Mouse (Mus musculus) stomach, postnatal 0 days (tissue): ENCODE data around the gene Ccdc9b. TPM values are rescaled to one million over a fixed set of nuclear protein-coding genes. Genes with fewer than 3 reads are reported as not detected.

Source experiments
- ATAC-seq: fragments of 200-750 bp; cut with Nextera tagmentation; 2 replicates; pipeline ENCODE4 v1.8.0; 2017; ENCODE audit not compliant: low FRiP score, low TSS enrichment
- DNase-seq: peaks from one replicate; pipeline ENCODE4 v3.0.0-alpha.2; 2016; ENCODE audit warnings: low spot score
- H3K27ac ChIP-seq: fragments of 300-500 bp; sonication (generic); replicated peaks from 2 replicates; pipeline ENCODE4 v1.5.1; 2014; ENCODE audit warnings: mild to moderate bottlenecking, control low read depth
- H3K27me3 ChIP-seq: fragments of 300-500 bp; sonication (generic); 2 replicates; pipeline ENCODE4 v1.6.1; 2014; ENCODE audit warnings: low read length; ENCODE audit not compliant: control insufficient read depth, insufficient read depth
- H3K36me3 ChIP-seq: fragments of 300-500 bp; sonication (generic); 2 replicates; pipeline ENCODE4 v1.6.1; 2014; ENCODE audit warnings: low read length, mixed read lengths; ENCODE audit not compliant: control insufficient read depth, insufficient read depth
- H3K4me1 ChIP-seq: fragments of 300-500 bp; sonication (generic); replicated peaks from 2 replicates; pipeline ENCODE4 v1.6.1; 2014; ENCODE audit warnings: antibody characterized with exemption; ENCODE audit not compliant: control insufficient read depth, insufficient read depth
- H3K4me2 ChIP-seq: fragments of 300-500 bp; sonication (generic); replicated peaks from 2 replicates; pipeline ENCODE4 v1.6.1; 2014; ENCODE audit warnings: low read depth, mild to moderate bottlenecking, control low read depth, moderate library complexity
- H3K4me3 ChIP-seq: fragments of 300-500 bp; sonication (generic); 2 replicates; pipeline ENCODE4 v1.5.1; 2014; ENCODE audit warnings: low read depth, low read length, control low read depth
- H3K9ac ChIP-seq: fragments of 300-500 bp; sonication (generic); 2 replicates; pipeline ENCODE4 v1.6.1; 2014; ENCODE audit warnings: mild to moderate bottlenecking, low read length, control low read depth, mixed read lengths
- H3K9me3 ChIP-seq: fragments of 300-500 bp; sonication (generic); 2 replicates; pipeline ENCODE4 v1.6.1; 2016; ENCODE audit warnings: low read length; ENCODE audit not compliant: control insufficient read depth
- CTCF ChIP-seq: IDR thresholded peaks from 2 replicates; pipeline ENCODE4 v1.5.1; 2016; ENCODE audit warnings: antibody characterized with exemption, low read depth, mild to moderate bottlenecking, moderate library complexity
- EP300 ChIP-seq: optimal IDR thresholded peaks from 2 replicates; pipeline ENCODE3; 2016; ENCODE audit warnings: antibody characterized with exemption
- WGBS: fragments of 180-500 bp; shearing (Covaris S2); extraction: QIAGEN DNeasy Blood & Tissue Kit; methylation state at CpG from one replicate; pipeline ENCODE4 v1.1.7; 2014; 5-methylcytosine and 5-hydroxymethylcytosine counted together
- polyA plus RNA-seq: library from polyadenylated mRNA; unstranded; fragments of >200 nt; fragmentation: Nextera tagmentation; extraction: Ambion mirVana; gene quantifications from 2 replicates; pipeline ENCODE4 v1.2.1, GENCODE M21; 2015

Gene Ccdc9b
- polyA plus RNA-seq, 1 experiment from 2014 or later = 2.9 TPM

GRCm38 (mm10) chr2:118759828-118760227, 2.6 kb downstream of the Ccdc9b start:
- no peak overlapping the region for H3K4me2 ChIP-seq

GRCm38 (mm10) chr2:118756103-118756502, 6.4 kb downstream of the Ccdc9b start:
- TF ChIP-seq EP300 (no peak), CTCF (no peak)
- DNase-seq (no peak), ATAC-seq (no peak)
- H3K4me1 ChIP-seq = peaks cover under 1% of the 10 kb centered on the region
- peaks cover 3% of the 10 kb centered on the region; the same call in 1 of the 2 replicates for H3K36me3 ChIP-seq
- no peaks in the 10 kb centered on the region for H3K27me3 ChIP-seq
- H3K9ac ChIP-seq = no peak overlapping the region
- no peak overlapping the region for H3K27ac ChIP-seq
- no peak overlapping the region for H3K4me3 ChIP-seq
- 60% methylated on average over 4 of the region's 4 CpGs for WGBS
- no peak overlapping the region for H3K4me2 ChIP-seq
- H3K9me3 ChIP-seq = no peaks in the 10 kb centered on the region

More at GRCm38 (mm10) chr2:118759828-118760227, 2.6 kb downstream of the Ccdc9b start:
- WGBS = 18% methylated on average over 8 of the region's 8 CpGs
- H3K9ac ChIP-seq = no peak overlapping the region
- peak; percentile 55 for ATAC-seq
- H3K9me3 ChIP-seq = no peaks in the 10 kb centered on the region
- no peak overlapping the region for H3K4me3 ChIP-seq
- peak; percentile 81 for DNase-seq
- TF ChIP-seq EP300 (no peak), CTCF (peak; percentile 81)
- no peaks in the 10 kb centered on the region for H3K27me3 ChIP-seq
- H3K36me3 ChIP-seq = peaks cover 3% of the 10 kb centered on the region; the same call in 1 of the 2 replicates
- no peak overlapping the region for H3K27ac ChIP-seq
- H3K4me1 ChIP-seq = peaks cover 16% of the 10 kb centered on the region

- Histone ChIP-seq H3K27me3 (no peaks in the 10 kb centered on the region), H3K9ac (no peak overlapping the region), H3K4me2 (no peak overlapping the region), H3K4me3 (no peak overlapping the region), H3K4me1 (no peaks in the 10 kb centered on the region; the same call in none of the 2 replicates), H3K27ac (no peak overlapping the region), H3K9me3 (no peaks in the 10 kb centered on the region), H3K36me3 (peaks cover 3% of the 10 kb centered on the region; the same call in 1 of the 2 replicates)
- WGBS = 73% methylated on average over 6 of the region's 6 CpGs
- ATAC-seq = no peak
- TF ChIP-seq EP300 (no peak), CTCF (no peak)
- DNase-seq = no peak
These were observed 7.1 kb downstream of the Ccdc9b start for GRCm38 (mm10) chr2:118755407-118755806.

- H3K36me3 ChIP-seq = peaks cover 3% of the 10 kb centered on the region; the same call in 1 of the 2 replicates
- H3K4me1 ChIP-seq = no peaks in the 10 kb centered on the region; the same call in none of the 2 replicates
- WGBS = 82% methylated on average over 5 of the region's 5 CpGs
- TF ChIP-seq CTCF = no peak
- TF ChIP-seq EP300 = no peak
- no peak overlapping the region for H3K9ac ChIP-seq
- ATAC-seq (no peak), DNase-seq (no peak)
- H3K9me3 ChIP-seq = no peaks in the 10 kb centered on the region
- H3K27ac ChIP-seq = no peak overlapping the region
- H3K27me3 ChIP-seq = no peaks in the 10 kb centered on the region
- no peak overlapping the region for H3K4me3 ChIP-seq
- H3K4me2 ChIP-seq = no peak overlapping the region
These were observed 8.3 kb downstream of the Ccdc9b start for GRCm38 (mm10) chr2:118754143-118754542.

GRCm38 (mm10) chr2:118752792-118753108, 9.7 kb downstream of the Ccdc9b start:
- ATAC-seq (no peak), DNase-seq (no peak)
- Histone ChIP-seq H3K27me3 (no peaks in the 10 kb centered on the region), H3K4me3 (no peak overlapping the region), H3K4me1 (no peaks in the 10 kb centered on the region), H3K36me3 (0 out of 2 replicates have a peak, but pooled peaks cover 2% of the 10 kb centered on the region), H3K27ac (peak overlapping the region; percentile 78), H3K4me2 (no peak overlapping the region), H3K9ac (no peak overlapping the region), H3K9me3 (no peaks in the 10 kb centered on the region)
- WGBS = 77% methylated on average over 4 of the region's 4 CpGs
- TF ChIP-seq EP300 = no peak
- TF ChIP-seq CTCF = no peak

- H3K4me3 ChIP-seq = no peak overlapping the region
- WGBS = 51% methylated on average over 16 of the region's 16 CpGs
- TF ChIP-seq EP300 (peak; percentile 67), CTCF (no peak)
- H3K27ac ChIP-seq = peak overlapping the region; percentile 78
- ATAC-seq (peak; percentile 43; the same call in 1 of the 2 replicates), DNase-seq (no peak)
- peak overlapping the region; percentile 19; the same call in 1 of the 2 replicates for H3K9ac ChIP-seq
- H3K4me2 ChIP-seq = no peak overlapping the region
- no peaks in the 10 kb centered on the region for H3K9me3 ChIP-seq
- 0 out of 2 replicates have a peak, but pooled peaks cover 2% of the 10 kb centered on the region for H3K36me3 ChIP-seq
- no peaks in the 10 kb centered on the region for H3K4me1 ChIP-seq
- no peaks in the 10 kb centered on the region for H3K27me3 ChIP-seq
These were observed 10.3 kb downstream of the Ccdc9b start for GRCm38 (mm10) chr2:118751896-118752791.
